Mouse (Mus musculus) hindbrain, embryonic 10.5 days (tissue): ENCODE measurements at regions not wholly inside any gene's neighbourhood (a gene's known extent, or its start where the extent isn't known, plus 50 kb on each side); places are given as distances from the start of the nearest gene placed in this dataset.

Experiments
- DNase-seq: peaks from one replicate; pipeline ENCODE4 v3.0.0-alpha.2; 2017; ENCODE audit warnings: low spot score
- H3K27ac ChIP-seq: fragments of 300-500 bp; sonication (generic); 2 replicates; pipeline ENCODE4 v1.5.1; 2016; ENCODE audit warnings: mild to moderate bottlenecking, moderate library complexity
- H3K27me3 ChIP-seq: fragments of 300-500 bp; sonication (generic); 2 replicates; pipeline ENCODE4 v1.6.1; 2016; ENCODE audit warnings: mild to moderate bottlenecking; ENCODE audit not compliant: poor library complexity, insufficient read depth, severe bottlenecking
- H3K36me3 ChIP-seq: fragments of 300-500 bp; sonication (generic); 2 replicates; pipeline ENCODE4 v1.6.1; 2016; ENCODE audit warnings: mild to moderate bottlenecking, moderate library complexity
- H3K4me1 ChIP-seq: fragments of 300-500 bp; sonication (generic); replicated peaks from 2 replicates; pipeline ENCODE4 v1.6.1; 2016; ENCODE audit warnings: mild to moderate bottlenecking
- H3K4me3 ChIP-seq: fragments of 300-500 bp; sonication (generic); 2 replicates; pipeline ENCODE4 v1.5.1; 2016; ENCODE audit warnings: mild to moderate bottlenecking, moderate library complexity
- H3K9me3 ChIP-seq: fragments of 300-500 bp; sonication (generic); 2 replicates; pipeline ENCODE4 v1.6.1; 2016; ENCODE audit warnings: mild to moderate bottlenecking, moderate library complexity
- WGBS: fragments of 180-500 bp; shearing (Covaris S2); methylation state at CpG from one replicate; pipeline ENCODE4 v1.1.7; 2016; 5-methylcytosine and 5-hydroxymethylcytosine counted together

- no peaks in the 10 kb centered on the region for H3K4me1 ChIP-seq
These were observed 538.4 kb downstream of the Inhba start for GRCm38 (mm10) chr13:16550060-16550459.

GRCm38 (mm10) chr13:16564988-16565387, 553.3 kb downstream of the Inhba start:
- Histone ChIP-seq H3K9me3 (no peaks in the 10 kb centered on the region), H3K4me3 (no peak overlapping the region), H3K36me3 (no peaks in the 10 kb centered on the region), H3K27ac (no peak overlapping the region), H3K27me3 (no peaks in the 10 kb centered on the region), H3K4me1 (no peaks in the 10 kb centered on the region)
- DNase-seq = no peak
- WGBS = 89% methylated on average over 1 of the region's 1 CpGs

More at GRCm38 (mm10) chr13:16550060-16550459, 538.4 kb downstream of the Inhba start:
- H3K27ac ChIP-seq = no peak overlapping the region
- no peak overlapping the region for H3K4me3 ChIP-seq
- no peaks in the 10 kb centered on the region for H3K27me3 ChIP-seq
- no peak for DNase-seq
- H3K9me3 ChIP-seq = no peaks in the 10 kb centered on the region
- H3K36me3 ChIP-seq = no peaks in the 10 kb centered on the region

- H3K4me1 ChIP-seq = no peaks in the 10 kb centered on the region
- no peaks in the 10 kb centered on the region for H3K9me3 ChIP-seq
- H3K36me3 ChIP-seq = no peaks in the 10 kb centered on the region
- H3K27me3 ChIP-seq = no peaks in the 10 kb centered on the region
- whole genome bisulfite sequencing = 26% methylated on average over 4 of the region's 4 CpGs
- H3K27ac ChIP-seq = no peak overlapping the region
- H3K4me3 ChIP-seq = no peak overlapping the region
- DNase-seq = no peak
These were observed 562.4 kb downstream of the Inhba start for GRCm38 (mm10) chr13:16574069-16574468.

- DNase-seq = no peak
- Histone ChIP-seq H3K9me3 (no peaks in the 10 kb centered on the region), H3K4me1 (no peaks in the 10 kb centered on the region), H3K27me3 (no peaks in the 10 kb centered on the region), H3K27ac (no peak overlapping the region), H3K4me3 (no peak overlapping the region), H3K36me3 (no peaks in the 10 kb centered on the region)
These were observed 574.6 kb downstream of the Inhba start for GRCm38 (mm10) chr13:16586286-16586685.

GRCm38 (mm10) chr13:16619755-16620154, 608.1 kb downstream of the Inhba start:
- H3K4me1 ChIP-seq = no peaks in the 10 kb centered on the region
- no peak overlapping the region for H3K27ac ChIP-seq
- no peaks in the 10 kb centered on the region for H3K27me3 ChIP-seq
- H3K36me3 ChIP-seq = no peaks in the 10 kb centered on the region
- H3K9me3 ChIP-seq = no peaks in the 10 kb centered on the region
- WGBS = 91% methylated on average over 5 of the region's 5 CpGs
- no peak overlapping the region for H3K4me3 ChIP-seq
- DNase-seq = no peak

GRCm38 (mm10) chr13:16626584-16626983, 614.9 kb downstream of the Inhba start:
- WGBS = 72% methylated on average over 4 of the region's 4 CpGs
- no peak for DNase-seq
- Histone ChIP-seq H3K27ac (no peak overlapping the region), H3K4me1 (no peaks in the 10 kb centered on the region), H3K36me3 (no peaks in the 10 kb centered on the region), H3K27me3 (no peaks in the 10 kb centered on the region), H3K9me3 (no peaks in the 10 kb centered on the region), H3K4me3 (no peak overlapping the region)

- 74% methylated on average over 5 of the region's 5 CpGs for WGBS
- Histone ChIP-seq H3K27me3 (no peaks in the 10 kb centered on the region), H3K4me1 (no peaks in the 10 kb centered on the region), H3K36me3 (no peaks in the 10 kb centered on the region), H3K9me3 (no peaks in the 10 kb centered on the region), H3K27ac (no peak overlapping the region), H3K4me3 (no peak overlapping the region)
- no peak for DNase-seq
These were observed 621.9 kb downstream of the Inhba start for GRCm38 (mm10) chr13:16633445-16634092.

- Histone ChIP-seq H3K4me1 (no peaks in the 10 kb centered on the region), H3K9me3 (no peaks in the 10 kb centered on the region), H3K36me3 (no peaks in the 10 kb centered on the region), H3K4me3 (no peak overlapping the region), H3K27ac (no peak overlapping the region), H3K27me3 (no peaks in the 10 kb centered on the region)
- DNase-seq = no peak
- WGBS = 84% methylated on average over 2 of the region's 2 CpGs
These were observed 624.6 kb downstream of the Inhba start for GRCm38 (mm10) chr13:16636251-16636650.

- Histone ChIP-seq H3K9me3 (no peaks in the 10 kb centered on the region), H3K27ac (no peak overlapping the region), H3K4me1 (no peaks in the 10 kb centered on the region), H3K4me3 (no peak overlapping the region), H3K27me3 (no peaks in the 10 kb centered on the region), H3K36me3 (no peaks in the 10 kb centered on the region)
- WGBS = 84% methylated on average over 3 of the region's 3 CpGs
- DNase-seq = no peak
These were observed 630.2 kb downstream of the Inhba start for GRCm38 (mm10) chr13:16641611-16642449.

- no peak overlapping the region for H3K27ac ChIP-seq
- 64% methylated on average over 6 of the region's 6 CpGs for WGBS
- no peaks in the 10 kb centered on the region for H3K36me3 ChIP-seq
- no peak for DNase-seq
- H3K9me3 ChIP-seq = no peaks in the 10 kb centered on the region
- H3K4me1 ChIP-seq = no peaks in the 10 kb centered on the region
- no peaks in the 10 kb centered on the region for H3K27me3 ChIP-seq
- H3K4me3 ChIP-seq = no peak overlapping the region
These were observed 630.9 kb downstream of the Inhba start for GRCm38 (mm10) chr13:16642450-16642994.

- Histone ChIP-seq H3K27ac (no peak overlapping the region), H3K4me1 (no peaks in the 10 kb centered on the region), H3K4me3 (no peak overlapping the region), H3K36me3 (no peaks in the 10 kb centered on the region), H3K9me3 (no peaks in the 10 kb centered on the region), H3K27me3 (no peaks in the 10 kb centered on the region)
- DNase-seq = no peak
- WGBS = 74% methylated on average over 3 of the region's 3 CpGs
These were observed 633.7 kb downstream of the Inhba start for GRCm38 (mm10) chr13:16645311-16645710.

GRCm38 (mm10) chr13:16646056-16646455, 634.4 kb downstream of the Inhba start:
- H3K36me3 ChIP-seq = no peaks in the 10 kb centered on the region
- H3K27me3 ChIP-seq = no peaks in the 10 kb centered on the region
- H3K9me3 ChIP-seq = no peaks in the 10 kb centered on the region
- DNase-seq = no peak
- H3K4me3 ChIP-seq = no peak overlapping the region
- no peaks in the 10 kb centered on the region for H3K4me1 ChIP-seq
- H3K27ac ChIP-seq = no peak overlapping the region

GRCm38 (mm10) chr13:16646649-16647048, 635.0 kb downstream of the Inhba start:
- DNase-seq = no peak
- H3K27ac ChIP-seq = no peak overlapping the region
- H3K4me1 ChIP-seq = no peaks in the 10 kb centered on the region
- H3K4me3 ChIP-seq = no peak overlapping the region
- H3K9me3 ChIP-seq = no peaks in the 10 kb centered on the region
- no peaks in the 10 kb centered on the region for H3K27me3 ChIP-seq
- H3K36me3 ChIP-seq = no peaks in the 10 kb centered on the region
